In the genomic region with DNA sequence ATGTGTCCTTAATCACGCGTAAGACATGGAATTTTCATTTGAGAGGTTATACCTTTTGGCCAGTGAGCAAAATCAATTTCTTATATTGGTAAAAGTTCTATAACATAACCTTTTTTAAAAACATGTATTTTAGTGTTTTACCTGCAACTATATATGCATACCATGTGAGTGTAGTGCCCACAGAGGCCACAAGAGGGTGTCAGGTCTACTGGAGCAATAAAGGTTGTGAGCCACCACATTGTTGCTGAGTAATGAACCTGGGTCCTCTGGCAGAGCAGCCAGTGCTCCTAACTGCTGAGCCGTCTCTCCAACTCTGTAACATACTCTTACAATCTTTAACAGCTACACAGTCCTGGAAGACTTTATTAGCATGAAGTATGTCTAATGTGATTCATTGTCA, we compare ENCODE assay signal across 9 mouse cellular contexts. TPM values are rescaled to one million over a fixed set of nuclear protein-coding genes. Genes with fewer than 3 reads are reported as not detected.
DNase-seq lines count a peak whose midpoint lies in the region; ATAC-seq lines count a peak whose summit lies in the region.
"Had no signal": no experiment of that assay in that cellular context is flagged by ENCODE, and none has a peak within 500 bp of the region (broad histone marks: within the 10 kb centered on the region; RNA-seq: fewer than 3 reads in every experiment).

No protein-coding gene starts in this region.

- WGBS in heart, embryonic 12.5 days: 88% methylated on average over 3 of the region's 3 CpGs

- H3K36me3 ChIP-seq in heart, embryonic 12.5 days: peaks cover 78% of the 10 kb centered on the region

- H3K27me3 ChIP-seq in heart, embryonic 12.5 days (replicated peaks): no peaks in the 10 kb centered on the region
- H3K27me3 ChIP-seq: neural tube, embryonic 12.5 days had no signal

- no peak overlapping the region for H3K27ac ChIP-seq in heart, embryonic 12.5 days (ENCODE audit: poor library complexity, severe bottlenecking)
- H3K27ac ChIP-seq: neural tube, embryonic 12.5 days had no signal

- no peak for ATAC-seq in heart, embryonic 12.5 days (ENCODE audit: insufficient number of reproducible peaks, low FRiP score)
- no peak for ATAC-seq in inflammation-experienced regulatory T-cells, adult 6 months
- ATAC-seq in frontal cortex, adult (ENCODE audit: low TSS enrichment): no peak

- no peaks in the 10 kb centered on the region for H3K9me3 ChIP-seq in heart, embryonic 12.5 days (replicated peaks)
- H3K9me3 ChIP-seq: neural tube, embryonic 12.5 days had no signal

- intact Hi-C loops in heart, postnatal 10 days (cut with DNase I): loop anchor here (2.0 to 5.0 kb wide), 2 partner anchors 29 to 104 kb away; a partner anchor contains a TSS

- H3K4me1 ChIP-seq in heart, embryonic 12.5 days (replicated peaks): 0 out of 2 replicates have a peak, but pooled peaks cover 4% of the 10 kb centered on the region
- H3K4me1 ChIP-seq: neural tube, embryonic 12.5 days had no signal

- H3K4me2 ChIP-seq in heart, embryonic 12.5 days: no peak overlapping the region
- H3K4me2 ChIP-seq: neural tube, embryonic 12.5 days had no signal

- H3K9ac ChIP-seq in heart, embryonic 12.5 days: no peak overlapping the region
- H3K9ac ChIP-seq: neural tube, embryonic 12.5 days had no signal

- peak; percentile 7 to 37 for DNase-seq in heart, postnatal 10 days
- peak; percentile 63 for DNase-seq in 416B (ENCODE audit: low read depth)
- DNase-seq in NIH3T3 (ENCODE audit: low read depth): peak; percentile 24
- peak; percentile 32 for DNase-seq in lung, postnatal 14 days
- no peak for DNase-seq in right cerebral cortex, postnatal 10 days (ENCODE audit: low spot score in 2 of 2)

- no peak overlapping the region for H3K4me3 ChIP-seq in heart, embryonic 12.5 days
- H3K4me3 ChIP-seq: neural tube, embryonic 12.5 days had no signal

RNA-seq across cellular contexts. Expression of a gene that starts 29.4 kb away (rescaled TPM):
- 10 to 100 TPM; 16.4 to 18.1 TPM for total RNA-seq in heart, postnatal 10 days (2021)
- polyA plus RNA-seq in heart, embryonic 12.5 days (2016; fragmentation: Nextera tagmentation; extraction: Ambion mirVana): 95.7 and 97.5 TPM in 2 replicates
- 100 to 1,000 TPM; 153 to 302 (median 185) TPM for polyA plus RNA-seq in inflammation-experienced regulatory T-cells, adult 6 months (2017; shearing (Covaris generic))

RNA-seq across cellular contexts. Expression of a gene that starts 52.5 kb away (rescaled TPM):
- 10 to 100 TPM; 12.3 to 12.8 TPM for total RNA-seq in heart, postnatal 10 days (2021)
- 12.8 and 14.6 TPM in 2 replicates for polyA plus RNA-seq in heart, embryonic 12.5 days (2016; fragmentation: Nextera tagmentation; extraction: Ambion mirVana)
- polyA plus RNA-seq in inflammation-experienced regulatory T-cells, adult 6 months (2017; shearing (Covaris generic)): 1 to 10 TPM; 3.6 to 6.3 (median 5.3) TPM

RNA-seq across cellular contexts. Expression of a gene that starts 55.5 kb away (rescaled TPM):
- total RNA-seq in heart, postnatal 10 days (2021): under 1 TPM; 0.12 to 0.22 TPM
- polyA plus RNA-seq in heart, embryonic 12.5 days (2016; fragmentation: Nextera tagmentation; extraction: Ambion mirVana): 0.09 TPM in 1 of 2 replicates, not detected in the other
- polyA plus RNA-seq in inflammation-experienced regulatory T-cells, adult 6 months (2017; shearing (Covaris generic)): not detected
- polyA plus RNA-seq: neural tube, embryonic 12.5 days had no signal

Comparison
In these comparisons a context has a peak if more than half of its experiments do, and no peak if none do; other contexts are left out.
1. DNase-seq: peak in heart, postnatal 10 days (2 of 2), 416B (single experiment), NIH3T3 (single experiment) and lung, postnatal 14 days (single experiment); none in right cerebral cortex, postnatal 10 days (0 of 2).